Mouse (Mus musculus) heart, embryonic 16.5 days (tissue): ENCODE measurements around the gene Spag17. TPM values are rescaled to one million over a fixed set of nuclear protein-coding genes. Genes with fewer than 3 reads are reported as not detected.

ENCODE experiments used
- ATAC-seq: fragments of 200-750 bp; cut with Nextera tagmentation; replicated peaks from 2 replicates; pipeline ENCODE4 v1.8.0; 2017; ENCODE audit warnings: moderate number of reproducible peaks; ENCODE audit not compliant: insufficient read depth, low FRiP score; ENCODE audit errors: extremely low read depth
- H3K27ac ChIP-seq: fragments of 300-500 bp; sonication (generic); 2 replicates; pipeline ENCODE4 v1.5.1; 2014; ENCODE audit warnings: mild to moderate bottlenecking, low read length, control low read depth, moderate library complexity
- H3K27me3 ChIP-seq: fragments of 300-500 bp; sonication (generic); 2 replicates; pipeline ENCODE4 v1.6.1; 2014; ENCODE audit warnings: low read length, mixed read lengths; ENCODE audit not compliant: control insufficient read depth, insufficient read depth
- H3K36me3 ChIP-seq: fragments of 300-500 bp; sonication (generic); 2 replicates; pipeline ENCODE4 v1.6.1; 2014; ENCODE audit not compliant: control insufficient read depth, insufficient read depth
- H3K4me1 ChIP-seq: fragments of 300-500 bp; sonication (generic); 2 replicates; pipeline ENCODE4 v1.6.1; 2014; ENCODE audit warnings: low read length, mixed read lengths; ENCODE audit not compliant: control insufficient read depth, insufficient read depth
- H3K4me2 ChIP-seq: fragments of 300-500 bp; sonication (generic); 2 replicates; pipeline ENCODE4 v1.6.1; 2014; ENCODE audit warnings: low read depth, mild to moderate bottlenecking, control low read depth, low read length
- H3K4me3 ChIP-seq: fragments of 300-500 bp; sonication (generic); 2 replicates; pipeline ENCODE4 v1.5.1; 2014; ENCODE audit warnings: mild to moderate bottlenecking, control low read depth, low read length
- H3K9ac ChIP-seq: fragments of 300-500 bp; sonication (generic); 2 replicates; pipeline ENCODE4 v1.6.1; 2014; ENCODE audit warnings: low read length, control low read depth
- H3K9me3 ChIP-seq: fragments of 300-500 bp; sonication (generic); replicated peaks from 2 replicates; pipeline ENCODE4 v1.6.1; 2016; ENCODE audit warnings: low read length; ENCODE audit not compliant: control insufficient read depth
- WGBS: fragments of 180-500 bp; shearing (Covaris S2); extraction: QIAGEN DNeasy Blood & Tissue Kit; methylation state at CpG from one replicate; pipeline ENCODE4 v1.1.7; 2014; 5-methylcytosine and 5-hydroxymethylcytosine counted together
- polyA plus RNA-seq: library from polyadenylated mRNA; unstranded; fragments of >200 nt; fragmentation: Nextera tagmentation; extraction: Ambion mirVana; gene quantifications from 2 replicates; pipeline ENCODE4 v1.2.1, GENCODE M21; 2015

The Spag17 gene
- polyA plus RNA-seq, 1 experiment from 2014 or later = 0.21 TPM

- 84% methylated on average over 3 of the region's 3 CpGs for WGBS
- Histone ChIP-seq H3K36me3 (no peaks in the 10 kb centered on the region), H3K4me3 (no peak overlapping the region), H3K27ac (no peak overlapping the region), H3K9ac (no peak overlapping the region), H3K27me3 (no peaks in the 10 kb centered on the region), H3K4me1 (no peaks in the 10 kb centered on the region), H3K4me2 (no peak overlapping the region), H3K9me3 (no peaks in the 10 kb centered on the region)
- no peak for ATAC-seq
Observed at GRCm38 (mm10) chr3:100102386-100103092, 217.3 kb downstream of the Spag17 start.

- Histone ChIP-seq H3K9ac (no peak overlapping the region), H3K4me1 (no peaks in the 10 kb centered on the region), H3K4me2 (no peak overlapping the region), H3K27ac (no peak overlapping the region), H3K9me3 (no peaks in the 10 kb centered on the region), H3K4me3 (no peak overlapping the region), H3K36me3 (no peaks in the 10 kb centered on the region), H3K27me3 (no peaks in the 10 kb centered on the region)
- 93% methylated on average over 2 of the region's 2 CpGs for WGBS
- no peak for ATAC-seq
Observed at GRCm38 (mm10) chr3:100106736-100107135, 221.5 kb downstream of the Spag17 start.

GRCm38 (mm10) chr3:100118681-100119080, 233.5 kb downstream of the Spag17 start:
- Histone ChIP-seq H3K27me3 (no peaks in the 10 kb centered on the region), H3K9ac (no peak overlapping the region), H3K4me1 (no peaks in the 10 kb centered on the region), H3K4me3 (no peak overlapping the region), H3K9me3 (no peaks in the 10 kb centered on the region), H3K36me3 (no peaks in the 10 kb centered on the region), H3K4me2 (no peak overlapping the region), H3K27ac (no peak overlapping the region)
- WGBS = 73% methylated on average over 2 of the region's 2 CpGs
- no peak for ATAC-seq

GRCm38 (mm10) chr3:100121961-100122360, 236.8 kb downstream of the Spag17 start:
- no peak overlapping the region for H3K4me3 ChIP-seq
- H3K27me3 ChIP-seq = no peaks in the 10 kb centered on the region
- H3K36me3 ChIP-seq = no peaks in the 10 kb centered on the region
- no peaks in the 10 kb centered on the region for H3K4me1 ChIP-seq
- H3K27ac ChIP-seq = no peak overlapping the region
- H3K9me3 ChIP-seq = no peaks in the 10 kb centered on the region
- 80% methylated on average over 2 of the region's 2 CpGs for WGBS
- no peak for ATAC-seq
- no peak overlapping the region for H3K9ac ChIP-seq
- H3K4me2 ChIP-seq = no peak overlapping the region

- no peak overlapping the region for H3K4me3 ChIP-seq
- H3K4me1 ChIP-seq = no peaks in the 10 kb centered on the region
- no peaks in the 10 kb centered on the region for H3K27me3 ChIP-seq
- H3K27ac ChIP-seq = no peak overlapping the region
- H3K9me3 ChIP-seq = no peaks in the 10 kb centered on the region
- H3K9ac ChIP-seq = no peak overlapping the region
- H3K36me3 ChIP-seq = no peaks in the 10 kb centered on the region
- no peak overlapping the region for H3K4me2 ChIP-seq
- WGBS = 64% methylated on average over 1 of the region's 1 CpGs
- no peak for ATAC-seq
Observed at GRCm38 (mm10) chr3:100122445-100122844, 237.2 kb downstream of the Spag17 start.

- Histone ChIP-seq H3K27me3 (no peaks in the 10 kb centered on the region), H3K36me3 (peaks cover 28% of the 10 kb centered on the region), H3K4me2 (peak overlapping the region; percentile 80), H3K4me1 (peaks cover 5% of the 10 kb centered on the region; the same call in 1 of the 2 replicates), H3K9ac (no peak overlapping the region), H3K9me3 (no peaks in the 10 kb centered on the region), H3K27ac (no peak overlapping the region), H3K4me3 (peak overlapping the region; percentile 97)
- ATAC-seq = no peak
- WGBS = 81% methylated on average over 15 of the region's 15 CpGs
Observed at GRCm38 (mm10) chr3:100160682-100161445, 275.7 kb downstream of the Spag17 start.

- no peaks in the 10 kb centered on the region for H3K9me3 ChIP-seq
- ATAC-seq = no peak
- H3K27me3 ChIP-seq = no peaks in the 10 kb centered on the region
- peaks cover 21% of the 10 kb centered on the region for H3K36me3 ChIP-seq
- WGBS = 1% methylated on average over 35 of the region's 35 CpGs
- peaks cover 5% of the 10 kb centered on the region; the same call in 1 of the 2 replicates for H3K4me1 ChIP-seq
- peak overlapping the region; percentile 97 for H3K4me3 ChIP-seq
- H3K4me2 ChIP-seq = peak overlapping the region; percentile 80
- H3K27ac ChIP-seq = peak overlapping the region; percentile 94; the same call in 1 of the 2 replicates
- H3K9ac ChIP-seq = peak overlapping the region; percentile 97
Observed at GRCm38 (mm10) chr3:100161665-100162314, 276.6 kb downstream of the Spag17 start.

GRCm38 (mm10) chr3:100162315-100163105, 277.3 kb downstream of the Spag17 start, which contains the start of the genes Gdap2 and Wdr3:
Gene Gdap2, plus strand, starts transcription at chr3:100162381.
Gene Wdr3, minus strand, starts transcription at chr3:100162407.
- peak within 1 kb of the TSS; percentile 80 for H3K4me2 ChIP-seq
- peak; percentile 97 for ATAC-seq
- H3K4me3 ChIP-seq = peak within 1 kb of the TSS; percentile 97
- H3K27ac ChIP-seq = peak within 1 kb of the TSS; percentile 94
- no peaks in the 10 kb centered on the region for H3K9me3 ChIP-seq
- peaks cover 17% of the 10 kb centered on the region for H3K36me3 ChIP-seq
- under 1% methylated on average over 55 of the region's 55 CpGs for WGBS
- no peaks in the 10 kb centered on the region for H3K27me3 ChIP-seq
- peak within 1 kb of the TSS; percentile 97 for H3K9ac ChIP-seq
- H3K4me1 ChIP-seq = peaks cover 5% of the 10 kb centered on the region; the same call in 1 of the 2 replicates
